In the genomic region with DNA sequence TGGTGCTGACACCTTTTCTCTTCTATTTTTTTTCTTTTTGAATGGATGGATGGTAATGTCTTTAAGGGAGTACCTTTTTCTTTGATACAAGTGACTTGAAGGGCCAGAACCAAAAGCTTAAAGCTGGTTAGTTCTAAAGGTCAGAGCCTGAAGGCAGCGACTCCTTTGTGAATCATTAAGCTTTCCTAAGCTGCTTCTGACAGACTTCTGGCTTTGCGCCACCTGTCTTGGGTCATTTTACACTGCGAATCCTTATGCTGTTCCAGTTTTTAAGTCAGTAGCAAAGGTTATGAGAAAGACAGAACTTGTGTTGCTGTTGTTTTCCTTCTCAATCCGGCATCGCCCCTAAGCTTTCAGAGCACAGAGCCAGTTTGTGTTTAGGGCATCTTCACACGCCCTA, we compare ENCODE assay signal across 9 mouse cellular contexts.
A peak's percentile ranks its signal among the peaks of the same experiment; 100 is the strongest.
DNase-seq lines count a peak whose midpoint lies in the region; ATAC-seq and TF ChIP-seq lines count a peak whose summit lies in the region.
"Had no signal": no experiment of that assay in that cellular context is flagged by ENCODE, and none has a peak within 500 bp of the region (broad histone marks: within the 10 kb centered on the region; RNA-seq: fewer than 3 reads in every experiment).

No protein-coding gene starts in this region.

- H3K4me3 ChIP-seq in gastrocnemius, adult 2 months, result peak overlapping the region; percentile 13
- H3K4me3 ChIP-seq in CH12.LX (replicated peaks in 1 of 3; ENCODE audit: low read depth in 2 of 3, low read length in 2 of 3, poor library complexity in 1 of 3), result no peak overlapping the region
- no peak overlapping the region for H3K4me3 ChIP-seq in embryonic facial prominence, embryonic 14.5 days (ENCODE audit: low read depth, low read length)
- H3K4me3 ChIP-seq in stomach, embryonic 15.5 days (replicated peaks), result no peak overlapping the region
- H3K4me3 ChIP-seq: neural tube, embryonic 12.5 days had no signal

- H3K4me1 ChIP-seq in CH12.LX (ENCODE audit: control insufficient read depth in 1 of 2, insufficient read depth in 2 of 2), result peaks cover 22 to 52% of the 10 kb centered on the region in 2 experiments
- peaks cover 15% of the 10 kb centered on the region; the same call in 1 of the 2 replicates for H3K4me1 ChIP-seq in embryonic facial prominence, embryonic 14.5 days (ENCODE audit: control insufficient read depth, insufficient read depth, low read length)
- peaks cover 20% of the 10 kb centered on the region for H3K4me1 ChIP-seq in stomach, embryonic 15.5 days
- H3K4me1 ChIP-seq: neural tube, embryonic 12.5 days had no signal

- no peak for TF ChIP-seq EP300 in CH12.LX (IDR thresholded peaks at IDR 0.05; ENCODE audit: low read length)

- intact Hi-C loops in gastrocnemius, adult 2 months (cut with DNase I), result loop anchor here (10.0 kb wide), 2 partner anchors 338 to 468 kb away; partner anchors contain the start of gene Pten
- intact Hi-C loops in gastrocnemius, postnatal 36 days (cut with DNase I), result no loop called here

- WGBS in embryonic facial prominence, embryonic 14.5 days, result 51% methylated on average over 6 of the region's 6 CpGs
- 41% methylated on average over 6 of the region's 6 CpGs for WGBS in stomach, embryonic 15.5 days

- H3K4me2 ChIP-seq in CH12.LX (ENCODE audit: insufficient read depth, low read depth, poor library complexity, severe bottlenecking), result peak overlapping the region; percentile 40; the same call in 1 of the 2 replicates
- H3K4me2 ChIP-seq in embryonic facial prominence, embryonic 14.5 days (ENCODE audit: low read depth, low read length), result no peak overlapping the region
- 0 out of 2 replicates have a peak overlapping the region, but pooled peaks have one; percentile 13 for H3K4me2 ChIP-seq in stomach, embryonic 15.5 days
- H3K4me2 ChIP-seq: neural tube, embryonic 12.5 days had no signal

- dilution Hi-C loops in CH12.LX (cut with MboI; ENCODE audit: extremely low pct_ligation_motif_present, extremely low pct_unique_long_range_greater_than_20kb, low sequenced_read_pairs), result no loop called here

- no peaks in the 10 kb centered on the region for H3K79me2 ChIP-seq in CH12.LX (replicated peaks; ENCODE audit: control insufficient read depth, extremely low read depth, insufficient read depth, poor library complexity, severe bottlenecking)

- TF ChIP-seq POLR2A in CH12.LX (IDR thresholded peaks at IDR 0.05; ENCODE audit: low read depth, low read length), result no peak

- in situ Hi-C loops in CH12.LX (cut with MboI; ENCODE audit: low pct_ligation_motif_present, low pct_unique_long_range_greater_than_20kb, low sequenced_read_pairs), result loop anchor here (10.0 kb wide), 1 partner anchor 268 kb away; no protein-coding TSS in a partner anchor

- peak overlapping the region; percentile 67 for H3K27ac ChIP-seq in gastrocnemius, adult 2 months
- peak overlapping the region; percentile 59 for H3K27ac ChIP-seq in CH12.LX (ENCODE audit: insufficient read depth, low read depth)
- H3K27ac ChIP-seq in embryonic facial prominence, embryonic 14.5 days (replicated peaks; ENCODE audit: low read depth, low read length), result no peak overlapping the region
- peak overlapping the region; percentile 27; the same call in 1 of the 2 replicates for H3K27ac ChIP-seq in stomach, embryonic 15.5 days
- H3K27ac ChIP-seq: neural tube, embryonic 12.5 days had no signal

- peak overlapping the region; percentile 21; the same call in 1 of the 2 replicates for H3K9ac ChIP-seq in CH12.LX (ENCODE audit: insufficient read depth, low read depth)
- no peak overlapping the region for H3K9ac ChIP-seq in embryonic facial prominence, embryonic 14.5 days (ENCODE audit: low read depth, low read length)
- no peak overlapping the region for H3K9ac ChIP-seq in stomach, embryonic 15.5 days
- H3K9ac ChIP-seq: neural tube, embryonic 12.5 days had no signal

- TF ChIP-seq RAD21 in CH12.LX (IDR thresholded peaks at IDR 0.05; ENCODE audit: low read depth, low read length), result peak; percentile 0; the same call in 1 of the 2 replicates

- H3K36me3 ChIP-seq in CH12.LX (replicated peaks in 1 of 2; ENCODE audit: control insufficient read depth in 1 of 2, insufficient read depth in 1 of 2, low read length in 1 of 2), result no peaks in the 10 kb centered on the region
- H3K36me3 ChIP-seq in embryonic facial prominence, embryonic 14.5 days (ENCODE audit: control insufficient read depth, insufficient read depth, low read length), result no peaks in the 10 kb centered on the region
- H3K36me3 ChIP-seq in stomach, embryonic 15.5 days, result no peaks in the 10 kb centered on the region
- H3K36me3 ChIP-seq: neural tube, embryonic 12.5 days had no signal

- H3K27me3 ChIP-seq in CH12.LX (replicated peaks), result no peaks in the 10 kb centered on the region
- no peaks in the 10 kb centered on the region for H3K27me3 ChIP-seq in embryonic facial prominence, embryonic 14.5 days (replicated peaks; ENCODE audit: control insufficient read depth, insufficient read depth, low read length)
- H3K27me3 ChIP-seq in stomach, embryonic 15.5 days (replicated peaks), result no peaks in the 10 kb centered on the region
- H3K27me3 ChIP-seq: neural tube, embryonic 12.5 days had no signal

- no peak for ATAC-seq in embryonic facial prominence, embryonic 14.5 days (ENCODE audit: low read depth)
- ATAC-seq in stomach, embryonic 15.5 days (ENCODE audit: insufficient read depth, low FRiP score, low read depth), result no peak

- H3K9me3 ChIP-seq in CH12.LX (replicated peaks; ENCODE audit: low read length), result no peaks in the 10 kb centered on the region
- no peaks in the 10 kb centered on the region for H3K9me3 ChIP-seq in embryonic facial prominence, embryonic 14.5 days (ENCODE audit: control insufficient read depth, low read length)
- H3K9me3 ChIP-seq in stomach, embryonic 15.5 days, result no peaks in the 10 kb centered on the region
- H3K9me3 ChIP-seq: neural tube, embryonic 12.5 days had no signal

- no peak for TF ChIP-seq CTCF in gastrocnemius, adult 2 months (IDR thresholded peaks at IDR 0.05)
- TF ChIP-seq CTCF in CH12.LX (conservative IDR thresholded peaks at IDR 0.05 in 1 of 2, IDR thresholded peaks at IDR 0.05 in 1 of 2; ENCODE audit: low read depth in 2 of 2, low read length in 2 of 2), result peak in 1 of 2 experiments; percentile 28; a peak in 1 of 4 replicates

- peak; percentile 58 for DNase-seq in gastrocnemius, adult 2 months
- DNase-seq in gastrocnemius, postnatal 36 days, result no peak
- peak; percentile 28 for DNase-seq in CH12.LX (ENCODE audit: extremely low read depth)
- DNase-seq in embryonic facial prominence, embryonic 14.5 days (ENCODE audit: low spot score), result peak; percentile 72
- peak; percentile 91 to 94 for DNase-seq in kidney, postnatal 25 days
- no peak for DNase-seq in frontal cortex, postnatal 10 days (ENCODE audit: low spot score in 2 of 2)
- DNase-seq in frontal cortex, postnatal 25 days (ENCODE audit: low spot score in 2 of 2), result no peak

TF ChIP-seq in CH12.LX, 34 proteins besides CTCF, POLR2A, EP300 and RAD21:
- TF ChIP-seq SMC3 (IDR thresholded peaks at IDR 0.05; ENCODE audit: low read depth, low read length) (peak; percentile 17), CHD1 (IDR thresholded peaks at IDR 0.05; ENCODE audit: low read depth, low read length) (0 out of 2 replicates have a peak, but pooled peaks have one; percentile 8), E2F4 (IDR thresholded peaks at IDR 0.05; ENCODE audit: insufficient replicate concordance, low read depth, low read length) (no peak), USF2 (conservative IDR thresholded peaks at IDR 0.05; ENCODE audit: low read depth, low read length) (no peak), KAT2A (IDR thresholded peaks at IDR 0.05; ENCODE audit: insufficient replicate concordance, low read length) (no peak), MAFK (IDR thresholded peaks at IDR 0.05; ENCODE audit: insufficient replicate concordance, low read length) (peak; percentile 2; the same call in 1 of the 2 replicates), HCFC1 (IDR thresholded peaks at IDR 0.05; ENCODE audit: low read depth, low read length) (no peak), SIN3A (IDR thresholded peaks at IDR 0.05; ENCODE audit: low read length) (no peak)

Comparison
In these comparisons a context has a peak if more than half of its experiments do, and no peak if none do; other contexts are left out.
1. DNase-seq: peak in gastrocnemius, adult 2 months (single experiment), CH12.LX (single experiment), embryonic facial prominence, embryonic 14.5 days (single experiment) and kidney, postnatal 25 days (2 of 2); none in gastrocnemius, postnatal 36 days (0 of 2), frontal cortex, postnatal 10 days (0 of 2) and frontal cortex, postnatal 25 days (0 of 2).